Mouse (Mus musculus): ENCODE data around the gene Sept14. TPM values are rescaled to one million over a fixed set of nuclear protein-coding genes. Genes with fewer than 3 reads are reported as not detected.
"Not testable (repeated sequence)": the region's sequence is repeated elsewhere in the genome, so short reads cannot be mapped to it uniquely, and the experiment has no call there.

Sept14 gene
- total RNA-seq, 2 experiments from 2014 or later, result not detected

GRCm38 (mm10) chr5:129685141-129685540 lies 23.2 kb downstream of the Sept14 start:
- intact Hi-C loops (cut with DNase I); DNase-seq: not testable (repeated sequence)

DNA sequence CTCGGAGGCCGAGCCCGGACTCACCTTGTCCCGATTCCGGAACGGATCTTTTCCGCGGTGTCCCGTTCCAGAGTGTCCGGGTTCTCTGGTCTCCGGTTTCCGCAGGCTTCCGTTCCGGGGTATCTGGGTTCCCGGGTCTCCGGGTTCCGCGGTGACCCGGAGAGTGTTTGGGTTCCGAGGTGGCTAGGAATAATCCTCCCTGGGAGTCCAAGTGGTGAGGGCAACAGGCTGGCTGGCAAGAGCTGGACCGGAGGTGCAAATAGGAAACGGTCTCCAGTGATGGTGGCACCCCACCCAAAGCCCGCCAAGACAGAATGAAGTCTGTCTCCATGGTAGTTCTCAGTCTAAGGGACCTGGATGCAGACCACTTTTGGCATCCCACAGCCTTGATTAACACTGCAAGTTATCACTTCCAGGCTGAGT lies 38.3 kb downstream of the Sept14 start, which contains the start of gene Zfp11:
TSS of gene Zfp11 (minus strand) at position 64 of the 423 bp plus-strand sequence.
- peak; percentile 79 to 88 for DNase-seq
- intact Hi-C loops (cut with DNase I), result loop anchor here (5.0 kb wide), 2 partner anchors 42 to 57 kb away; partner anchors contain the start of gene Nipsnap2

DNA sequence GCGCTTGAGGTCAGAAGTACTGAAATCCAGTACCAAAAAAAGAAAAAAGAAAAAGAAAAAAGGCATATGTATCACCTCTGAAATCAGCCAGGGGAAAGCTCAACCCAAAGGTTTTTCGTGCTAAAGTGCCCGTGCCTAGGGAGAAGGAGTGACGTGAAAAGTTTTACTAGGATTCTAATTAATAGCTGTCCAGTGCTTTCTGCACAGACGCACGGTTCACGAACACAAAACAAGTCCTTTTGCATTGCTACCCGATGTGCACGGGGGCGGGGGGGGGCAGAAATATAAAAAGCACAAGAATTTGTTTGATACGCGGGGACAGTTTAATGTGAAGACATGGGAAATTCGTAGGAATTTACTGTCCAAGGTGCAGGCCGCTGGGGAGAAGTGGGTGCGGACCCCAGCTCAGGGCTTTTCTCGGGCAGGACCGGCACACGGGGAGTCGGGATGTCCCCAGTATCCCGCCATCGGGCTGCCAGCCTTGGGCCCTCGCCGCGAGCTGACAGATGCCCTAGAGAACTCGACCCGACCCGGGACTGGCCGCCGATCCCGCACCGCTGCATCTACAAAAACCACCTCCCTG lies 38.8 kb downstream of the Sept14 start:
- no peak for DNase-seq
- intact Hi-C loops (cut with DNase I), result loop anchor here (5.0 kb wide), 2 partner anchors 43 to 58 kb away; partner anchors contain the start of gene Nipsnap2

- intact Hi-C loops (cut with DNase I), result no loop called here
- no peak for DNase-seq
These were observed 40.5 kb downstream of the Sept14 start for GRCm38 (mm10) chr5:129667851-129668250.

DNA sequence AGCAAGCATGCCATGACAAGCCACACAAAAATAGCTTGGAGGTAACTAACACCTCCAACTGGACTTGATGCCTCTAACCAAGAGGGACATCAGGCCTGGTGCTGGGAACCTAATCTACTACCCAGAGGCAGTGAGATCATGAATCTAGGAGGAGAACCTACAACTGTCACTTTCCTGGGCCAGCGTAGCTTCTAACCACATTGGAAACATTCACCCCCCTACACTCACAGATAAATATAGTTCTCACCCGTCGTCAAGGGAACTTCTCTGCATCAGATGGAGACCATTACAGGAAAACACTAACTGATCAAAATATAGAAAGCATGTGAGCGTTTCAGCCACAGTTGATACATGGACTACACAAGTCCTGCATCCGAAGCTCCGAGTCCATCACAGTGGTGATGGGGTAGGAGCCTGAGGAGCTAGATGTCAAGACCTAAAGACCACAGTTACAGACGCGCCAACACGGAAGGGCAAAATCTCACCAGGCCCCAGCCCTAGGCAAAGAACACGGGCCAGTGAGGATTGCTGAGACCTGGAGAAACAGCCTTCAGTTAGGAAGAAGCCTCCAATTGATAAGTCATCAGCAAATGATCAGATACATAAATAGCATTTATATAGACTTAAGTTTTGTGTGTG lies 41.9 kb downstream of the Sept14 start:
- intact Hi-C loops (cut with DNase I), result no loop called here
- no peak for DNase-seq

DNA sequence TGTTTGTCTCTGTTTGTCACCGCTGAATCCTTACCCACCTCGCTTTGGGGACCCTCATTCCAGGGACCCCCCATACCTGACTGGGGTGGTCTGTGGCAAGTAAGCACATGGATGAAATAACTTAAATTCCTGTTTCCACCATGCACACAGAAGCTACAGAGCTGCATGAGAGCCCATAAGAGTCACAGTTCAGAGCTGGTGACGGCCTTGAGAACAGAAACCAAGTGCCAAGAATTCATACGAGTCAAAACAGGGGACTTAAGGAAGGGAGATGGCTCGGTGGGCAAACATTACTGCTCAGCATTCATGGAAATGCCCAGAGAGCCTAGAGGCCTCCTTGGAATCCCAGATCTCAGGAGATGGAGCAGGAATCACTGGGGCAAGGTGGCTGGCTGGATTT lies 44.2 kb downstream of the Sept14 start:
- intact Hi-C loops (cut with DNase I), result no loop called here
- DNase-seq, result no peak

DNA sequence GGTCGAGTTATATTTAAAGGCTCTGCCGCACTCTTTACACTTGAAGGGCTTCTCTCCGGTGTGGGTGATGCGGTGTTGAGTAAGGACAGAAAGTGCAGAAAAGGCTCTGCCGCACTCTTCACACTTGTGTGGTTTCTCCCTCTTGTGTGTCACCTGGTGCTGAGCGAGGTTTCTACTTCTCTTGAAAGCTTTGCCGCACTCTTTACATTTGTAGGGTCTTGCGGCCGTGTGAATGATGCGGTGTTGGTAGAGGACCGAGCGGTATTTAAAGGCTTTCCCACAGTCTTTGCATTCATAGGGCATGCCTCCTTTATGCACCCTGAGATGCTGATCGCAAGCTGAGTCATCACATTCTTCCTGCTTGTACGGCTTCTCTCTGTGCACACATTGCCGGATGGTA lies 50.4 kb downstream of the Sept14 start:
- intact Hi-C loops (cut with DNase I), result no loop called here
- DNase-seq, result no peak

DNA sequence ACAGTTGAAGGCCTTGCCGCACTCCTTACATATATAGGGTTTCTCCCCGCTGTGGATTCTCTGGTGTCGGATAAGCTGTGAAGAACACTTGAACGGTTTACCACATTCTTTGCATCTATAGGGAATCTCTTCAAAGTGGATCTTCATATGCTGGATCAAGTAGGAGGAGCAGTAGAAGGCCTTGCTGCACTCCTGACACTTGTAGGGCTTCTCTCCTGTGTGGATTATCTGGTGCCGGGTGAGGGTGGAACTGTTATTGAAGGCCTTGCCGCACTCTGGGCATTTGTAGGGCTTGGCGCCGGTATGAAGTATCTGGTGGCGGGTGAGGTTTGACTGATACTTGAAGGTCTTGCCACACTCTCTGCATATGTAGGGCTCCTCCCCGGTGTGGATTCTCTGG lies 51.3 kb downstream of the Sept14 start:
- intact Hi-C loops (cut with DNase I), result no loop called here
- DNase-seq, result no peak

- DNase-seq, result no peak
- intact Hi-C loops (cut with DNase I), result no loop called here
These were observed 57.5 kb downstream of the Sept14 start for GRCm38 (mm10) chr5:129650858-129651257.

Other genes with a start within 250 kb of the Sept14 start
- 10 to 100 TPM; 46.9 to 47.3 TPM for gene Sfswap, start 207.3 kb downstream of the Sept14 start, total RNA-seq (2021)
- 1 to 10 TPM; 1.7 to 2.4 TPM for gene Mmp17, start 124.3 kb downstream of the Sept14 start, total RNA-seq (2021)
- 1 to 10 TPM; 3.0 to 3.4 TPM for gene Zfp11, start 38.4 kb downstream of the Sept14 start, total RNA-seq (2021)
- 10 to 100 TPM; 85.3 to 93.6 TPM for gene Mrps17, start 7.0 kb upstream of the Sept14 start, total RNA-seq (2021)
- 100 to 1,000 TPM; 688 to 716 TPM for gene Nipsnap2, start 16.6 kb upstream of the Sept14 start, total RNA-seq (2021)
- 10 to 100 TPM; 10.5 TPM for gene Psph, start 78.9 kb upstream of the Sept14 start, total RNA-seq (2021)
- 10 to 100 TPM; 12.9 to 15.9 TPM for gene Sumf2, start 138.5 kb upstream of the Sept14 start, total RNA-seq (2021)
- 100 to 1,000 TPM; 947 to 975 TPM for gene Chchd2, start 179.0 kb upstream of the Sept14 start, total RNA-seq (2021)
- gene Zbed5, start 187.2 kb upstream of the Sept14 start, total RNA-seq (2021), result under 1 TPM; 0.60 to 0.68 TPM
- 10 to 100 TPM in 1 of 2 experiments, 1 to 10 TPM in 1; 8.5 to 15.3 TPM for gene Phkg1, start 190.0 kb upstream of the Sept14 start, total RNA-seq (2021)
- under 1 TPM; 0.57 to 0.83 TPM for gene Nupr1l, start 200.0 kb upstream of the Sept14 start, total RNA-seq (2021)
- 10 to 100 TPM; 14.6 to 15.9 TPM for gene Vkorc1l1, start 233.5 kb upstream of the Sept14 start, total RNA-seq (2021)